Mouse (Mus musculus) G1E (cell line): ENCODE results near the gene Lrrc4c. TPM values are rescaled to one million over a fixed set of nuclear protein-coding genes. Genes with fewer than 3 reads are reported as not detected.

Experiments
- ATAC-seq: 2 replicates; pipeline ENCODE4 v1.8.0; 2016; ENCODE audit warnings: mild to moderate bottlenecking; ENCODE audit not compliant: insufficient number of reproducible peaks, poor library complexity, low FRiP score, severe bottlenecking; ENCODE audit errors: extremely low read depth
- DNase-seq: peaks from one replicate; pipeline ENCODE4 v3.0.0; 2012; ENCODE audit warnings: low spot score
- H3K27me3 ChIP-seq: 2 replicates; pipeline ENCODE4 v1.6.1; 2012; ENCODE audit warnings: mild to moderate bottlenecking, low read length, inconsistent platforms; ENCODE audit not compliant: insufficient read depth
- H3K36me3 ChIP-seq: replicated peaks from 2 replicates; pipeline ENCODE3; 2012; ENCODE audit warnings: mild to moderate bottlenecking, inconsistent platforms
- H3K4me1 ChIP-seq: 2 replicates; pipeline ENCODE4 v1.6.1; 2012; ENCODE audit warnings: low read depth, low read length, inconsistent platforms, mixed read lengths; ENCODE audit not compliant: insufficient read depth
- H3K4me3 ChIP-seq: 2 replicates; pipeline ENCODE4 v1.5.1; 2012; ENCODE audit warnings: low read depth, mild to moderate bottlenecking, inconsistent platforms, low read length, moderate library complexity, mixed read lengths
- H3K9me3 ChIP-seq: replicated peaks from 2 replicates; pipeline ENCODE4 v1.6.1; 2012; ENCODE audit warnings: inconsistent platforms
- CTCF ChIP-seq: IDR thresholded peaks from 2 replicates; pipeline ENCODE4 v1.5.1; 2012; ENCODE audit warnings: low read depth, low read length, inconsistent platforms, mixed read lengths
- GATA1 ChIP-seq: IDR thresholded peaks from 2 replicates; pipeline ENCODE4 v1.6.1; 2012; ENCODE audit warnings: borderline replicate concordance, low read length, inconsistent platforms, mixed read lengths
- GATA2 ChIP-seq: IDR thresholded peaks from 2 replicates; pipeline ENCODE4 v1.6.1; 2012; ENCODE audit warnings: low read depth, low read length, inconsistent platforms, borderline replicate concordance
- POLR2AphosphoS5 ChIP-seq: IDR thresholded peaks from 2 replicates; pipeline ENCODE4 v1.6.1; 2012; ENCODE audit warnings: low read depth, low read length, inconsistent platforms; ENCODE audit not compliant: insufficient replicate concordance
- TAL1 ChIP-seq: conservative IDR thresholded peaks from 2 replicates; pipeline ENCODE4 v1.6.1; 2012; ENCODE audit warnings: low read depth, low read length, inconsistent platforms, mixed read lengths
- polyA plus RNA-seq: library from polyadenylated mRNA; stranded (reverse); fragments of >175 nt; gene quantifications from 2 replicates; pipeline ENCODE4 v1.2.3, GENCODE M21; 2012
- total RNA-seq, 2 experiments: library from RNA; stranded (forward) in 1 of 2; stranded (reverse) in 1 of 2; fragments of 200-1000 nt in 1 of 2; fragments of >200 nt in 1 of 2; fragmentation: Nextera tagmentation in 1 of 2; gene quantifications; 2 replicates each; pipeline ENCODE4 v1.2.3; 2014 to 2017

The Lrrc4c gene
- total and polyA plus RNA-seq, 3 experiments = 0.11 TPM; not detected in 2

GRCm38 (mm10) chr2:97487567-97487966 is 1169.6 kb downstream of the Lrrc4c start:
- DNase-seq = no peak

GRCm38 (mm10) chr2:97497069-97497468 is 1179.1 kb downstream of the Lrrc4c start:
- Histone ChIP-seq H3K4me1 (no peaks in the 10 kb centered on the region), H3K9me3 (no peaks in the 10 kb centered on the region), H3K36me3 (no peaks in the 10 kb centered on the region), H3K27me3 (no peaks in the 10 kb centered on the region), H3K4me3 (no peak overlapping the region)
- TF ChIP-seq GATA2 (no peak), CTCF (no peak), GATA1 (no peak), POLR2AphosphoS5 (no peak), TAL1 (no peak)
- ATAC-seq (no peak), DNase-seq (no peak)

More at GRCm38 (mm10) chr2:97487567-97487966, 1169.6 kb downstream of the Lrrc4c start:
- Histone ChIP-seq H3K4me3 (no peak overlapping the region), H3K36me3 (no peaks in the 10 kb centered on the region), H3K27me3 (no peaks in the 10 kb centered on the region), H3K9me3 (no peaks in the 10 kb centered on the region; the same call in 1 of the 2 replicates), H3K4me1 (no peaks in the 10 kb centered on the region)
- ATAC-seq = no peak
- TF ChIP-seq CTCF (no peak), GATA2 (no peak), GATA1 (no peak), POLR2AphosphoS5 (no peak), TAL1 (no peak)

- Histone ChIP-seq H3K9me3 (0 out of 2 replicates have a peak, but pooled peaks cover 2% of the 10 kb centered on the region), H3K36me3 (no peaks in the 10 kb centered on the region), H3K4me3 (no peak overlapping the region), H3K27me3 (no peaks in the 10 kb centered on the region), H3K4me1 (no peaks in the 10 kb centered on the region)
- DNase-seq (no peak), ATAC-seq (no peak)
- TF ChIP-seq POLR2AphosphoS5 = no peak
Observed at GRCm38 (mm10) chr2:97502501-97502900, 1184.5 kb downstream of the Lrrc4c start.

- ATAC-seq = no peak
- Histone ChIP-seq H3K4me3 (no peak overlapping the region), H3K27me3 (no peaks in the 10 kb centered on the region), H3K9me3 (0 out of 2 replicates have a peak, but pooled peaks cover 2% of the 10 kb centered on the region), H3K36me3 (no peaks in the 10 kb centered on the region), H3K4me1 (no peaks in the 10 kb centered on the region)
- TF ChIP-seq TAL1 = no peak
- no peak for TF ChIP-seq POLR2AphosphoS5
- no peak for TF ChIP-seq GATA2
- TF ChIP-seq CTCF = no peak
- TF ChIP-seq GATA1 = no peak
- no peak for DNase-seq
Observed at GRCm38 (mm10) chr2:97504902-97505301, 1186.9 kb downstream of the Lrrc4c start.

GRCm38 (mm10) chr2:97524256-97524922 is 1206.4 kb downstream of the Lrrc4c start:
- Histone ChIP-seq H3K9me3 (0 out of 2 replicates have a peak, but pooled peaks cover 2% of the 10 kb centered on the region), H3K27me3 (no peaks in the 10 kb centered on the region), H3K4me1 (no peaks in the 10 kb centered on the region), H3K36me3 (no peaks in the 10 kb centered on the region), H3K4me3 (no peak overlapping the region)
- ATAC-seq (no peak), DNase-seq (no peak)
- no peak for TF ChIP-seq GATA2

GRCm38 (mm10) chr2:97525107-97525506 is 1207.1 kb downstream of the Lrrc4c start:
- no peak for TF ChIP-seq POLR2AphosphoS5
- Histone ChIP-seq H3K36me3 (no peaks in the 10 kb centered on the region), H3K4me3 (no peak overlapping the region), H3K4me1 (no peaks in the 10 kb centered on the region), H3K27me3 (no peaks in the 10 kb centered on the region), H3K9me3 (0 out of 2 replicates have a peak, but pooled peaks cover 2% of the 10 kb centered on the region)
- DNase-seq (no peak), ATAC-seq (no peak)

- no peak for TF ChIP-seq TAL1
- no peak for TF ChIP-seq POLR2AphosphoS5
- no peak for TF ChIP-seq GATA2
- no peak for TF ChIP-seq CTCF
- no peak for TF ChIP-seq GATA1
- no peaks in the 10 kb centered on the region for H3K36me3 ChIP-seq
- ATAC-seq (no peak), DNase-seq (no peak)
- H3K4me3 ChIP-seq = no peak overlapping the region
- H3K27me3 ChIP-seq = no peaks in the 10 kb centered on the region
- H3K9me3 ChIP-seq = 0 out of 2 replicates have a peak, but pooled peaks cover 2% of the 10 kb centered on the region
- H3K4me1 ChIP-seq = no peaks in the 10 kb centered on the region
Observed at GRCm38 (mm10) chr2:97530622-97531021, 1212.7 kb downstream of the Lrrc4c start.
